Mouse (Mus musculus): ENCODE data around the gene Barx1.

The Barx1 gene

DNA sequence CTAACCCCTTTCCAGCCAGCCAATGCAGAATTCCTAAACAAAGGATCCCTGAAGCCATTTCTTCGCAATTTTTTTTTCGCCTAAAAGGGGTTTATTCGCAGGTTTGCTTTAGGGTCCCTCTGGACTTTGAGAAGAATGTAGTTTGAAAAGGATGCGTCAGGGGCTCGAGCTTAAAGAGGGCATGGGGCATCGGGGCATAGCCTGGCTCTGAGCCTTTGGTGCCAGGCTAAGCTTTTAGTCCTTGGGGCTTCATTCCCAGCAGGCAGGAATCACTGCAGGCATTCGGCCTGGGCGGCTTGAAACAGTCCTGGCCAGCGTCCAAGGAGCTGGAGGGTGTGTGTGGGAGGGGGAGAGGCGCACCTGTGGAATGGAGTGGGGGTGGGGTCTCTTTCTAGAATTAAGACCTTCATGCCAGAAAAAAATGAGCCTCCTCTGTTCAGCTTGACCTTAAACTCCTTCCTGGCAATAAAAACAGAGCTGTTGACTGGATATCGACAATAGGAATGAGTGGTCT lies 2.5 kb upstream of the Barx1 start:
- no peak for DNase-seq (ENCODE audit: low spot score)

DNA sequence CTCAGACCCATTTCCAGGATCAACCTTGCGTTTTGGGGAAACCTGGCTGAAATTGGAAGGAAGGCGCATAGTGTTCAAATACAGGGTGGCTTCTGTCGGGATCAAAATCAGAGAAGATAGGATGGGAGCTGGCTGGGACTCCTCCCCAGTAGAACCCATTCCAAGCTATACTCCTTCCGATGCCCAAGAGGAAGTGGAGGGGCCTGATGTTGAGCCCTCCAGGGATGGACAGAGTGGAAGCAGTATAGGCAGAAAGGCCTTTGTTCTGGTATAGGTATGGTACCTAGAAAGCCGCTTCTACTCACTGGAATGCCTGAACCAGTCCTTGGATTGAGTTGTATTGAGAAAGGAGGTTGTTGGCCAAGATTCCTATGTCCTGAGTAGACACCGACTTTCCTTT lies 2.1 kb upstream of the Barx1 start:
- DNase-seq (ENCODE audit: low spot score) = no peak

DNA sequence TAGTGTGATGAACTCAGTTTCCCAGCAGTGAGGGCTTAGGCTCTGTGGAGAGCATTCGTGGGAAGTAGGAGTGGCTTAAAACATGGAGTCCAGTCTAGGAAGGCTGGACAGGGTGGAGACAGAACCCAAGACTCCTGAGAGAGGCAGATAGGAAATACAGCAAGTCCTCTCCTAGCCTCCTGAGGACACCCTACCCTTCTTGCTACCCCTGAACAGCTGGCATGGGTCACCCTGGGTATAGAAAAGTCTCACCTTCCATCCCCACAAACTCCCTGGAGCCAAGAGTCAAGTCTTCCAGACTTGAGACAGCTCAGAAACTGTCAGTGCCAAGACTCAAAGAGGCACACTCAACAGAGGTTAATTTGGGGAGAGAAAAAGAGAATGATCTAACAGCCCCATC lies 1.2 kb upstream of the Barx1 start:
- no peak for DNase-seq (ENCODE audit: low spot score)

DNA sequence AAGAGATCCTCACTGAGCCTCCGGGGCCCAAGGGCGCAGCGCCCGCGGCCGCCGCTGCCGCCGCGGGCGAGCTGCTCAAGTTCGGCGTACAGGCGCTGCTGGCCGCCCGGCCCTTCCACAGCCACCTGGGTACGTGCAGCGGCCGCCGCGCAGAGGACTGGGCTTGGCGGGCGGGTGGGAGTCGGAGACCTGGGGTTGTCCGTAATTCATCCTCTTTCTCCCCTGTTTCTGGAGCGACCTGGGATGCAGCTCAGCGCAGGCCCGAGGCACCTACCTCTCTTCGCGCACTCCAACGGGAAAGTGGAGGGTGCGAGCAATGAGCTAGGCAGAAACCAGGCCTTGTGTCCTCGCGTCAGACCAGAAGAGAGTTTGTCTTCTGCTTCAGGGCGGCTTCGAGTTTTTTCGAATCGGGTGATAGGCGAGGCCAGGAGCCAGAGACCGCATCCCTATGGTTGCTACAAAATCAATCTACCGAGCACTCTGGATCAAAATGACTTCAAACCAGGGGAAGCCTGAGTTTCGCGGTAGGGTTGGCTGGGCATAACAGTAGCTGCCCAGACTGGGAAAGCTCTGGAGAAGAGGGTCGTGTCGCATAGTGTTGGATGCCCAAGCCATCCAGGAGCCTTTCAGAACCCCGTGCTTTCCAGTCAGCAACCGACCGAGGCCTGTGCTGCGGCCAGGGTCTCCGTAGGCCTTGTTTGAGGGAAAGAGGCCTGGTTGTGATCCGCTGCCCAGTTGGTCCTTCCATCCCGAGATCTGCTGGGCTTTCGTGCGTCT lies 601 bp downstream of the Barx1 start:
- no peak for DNase-seq (ENCODE audit: low spot score)

- DNase-seq (ENCODE audit: low spot score) = no peak
These were observed 1.2 kb downstream of the Barx1 start for GRCm38 (mm10) chr13:48663988-48664339.

DNA sequence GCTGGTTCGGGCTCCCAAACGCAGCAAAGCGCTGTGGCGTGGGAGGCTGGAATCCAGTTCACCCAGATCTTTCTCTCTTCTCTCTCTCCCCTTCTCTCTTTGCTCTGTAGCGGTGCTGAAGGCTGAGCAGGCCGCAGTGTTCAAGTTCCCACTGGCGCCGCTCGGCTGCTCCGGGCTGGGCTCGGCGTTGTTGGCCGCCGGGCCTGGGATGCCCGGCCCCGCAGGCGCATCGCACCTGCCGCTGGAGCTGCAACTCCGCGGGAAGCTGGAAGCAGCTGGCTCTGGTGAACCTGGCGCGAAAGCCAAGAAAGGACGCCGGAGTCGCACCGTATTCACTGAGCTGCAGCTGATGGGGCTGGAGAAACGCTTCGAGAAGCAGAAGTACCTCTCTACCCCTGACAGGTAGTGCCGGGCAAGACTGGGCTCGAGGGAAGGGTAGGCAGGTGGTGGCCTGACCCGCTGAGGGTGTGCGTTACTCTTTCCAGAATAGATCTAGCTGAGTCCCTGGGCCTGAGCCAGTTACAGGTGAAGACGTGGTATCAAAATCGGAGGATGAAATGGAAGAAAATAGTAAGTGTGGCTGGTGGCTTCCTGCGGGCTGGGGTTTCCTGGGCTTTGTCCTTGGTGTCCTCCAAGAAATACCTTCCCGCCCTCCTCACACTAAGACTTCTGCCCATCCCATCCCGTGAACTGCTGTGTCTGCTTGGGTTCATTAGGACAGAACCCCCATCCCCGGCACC lies 2.3 kb downstream of the Barx1 start:
- DNase-seq (ENCODE audit: low spot score) = no peak

- DNase-seq (ENCODE audit: low spot score) = peak; percentile 42
These were observed 3.1 kb downstream of the Barx1 start for GRCm38 (mm10) chr13:48665656-48666597.

DNA sequence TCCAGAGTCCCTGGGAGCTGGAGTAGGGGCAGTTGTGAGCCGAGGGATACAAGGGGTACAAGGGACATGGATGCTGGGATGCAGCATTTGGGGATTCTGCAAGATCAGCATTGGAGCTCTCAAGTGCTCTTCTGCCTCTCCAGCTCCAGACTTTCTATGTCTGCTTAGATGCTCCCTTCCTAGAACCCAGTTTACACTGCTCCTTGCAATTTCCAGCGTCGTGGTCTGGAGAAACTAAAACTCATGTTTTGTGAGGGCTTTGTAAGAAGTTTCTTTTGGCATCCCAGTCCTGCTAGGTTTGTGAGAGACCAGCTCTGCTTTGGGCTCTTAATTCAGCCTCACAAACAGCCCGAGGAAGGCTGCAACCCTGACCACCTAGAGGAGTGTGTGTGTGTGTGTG lies 4.7 kb downstream of the Barx1 start:
- no peak for DNase-seq (ENCODE audit: low spot score)

DNA sequence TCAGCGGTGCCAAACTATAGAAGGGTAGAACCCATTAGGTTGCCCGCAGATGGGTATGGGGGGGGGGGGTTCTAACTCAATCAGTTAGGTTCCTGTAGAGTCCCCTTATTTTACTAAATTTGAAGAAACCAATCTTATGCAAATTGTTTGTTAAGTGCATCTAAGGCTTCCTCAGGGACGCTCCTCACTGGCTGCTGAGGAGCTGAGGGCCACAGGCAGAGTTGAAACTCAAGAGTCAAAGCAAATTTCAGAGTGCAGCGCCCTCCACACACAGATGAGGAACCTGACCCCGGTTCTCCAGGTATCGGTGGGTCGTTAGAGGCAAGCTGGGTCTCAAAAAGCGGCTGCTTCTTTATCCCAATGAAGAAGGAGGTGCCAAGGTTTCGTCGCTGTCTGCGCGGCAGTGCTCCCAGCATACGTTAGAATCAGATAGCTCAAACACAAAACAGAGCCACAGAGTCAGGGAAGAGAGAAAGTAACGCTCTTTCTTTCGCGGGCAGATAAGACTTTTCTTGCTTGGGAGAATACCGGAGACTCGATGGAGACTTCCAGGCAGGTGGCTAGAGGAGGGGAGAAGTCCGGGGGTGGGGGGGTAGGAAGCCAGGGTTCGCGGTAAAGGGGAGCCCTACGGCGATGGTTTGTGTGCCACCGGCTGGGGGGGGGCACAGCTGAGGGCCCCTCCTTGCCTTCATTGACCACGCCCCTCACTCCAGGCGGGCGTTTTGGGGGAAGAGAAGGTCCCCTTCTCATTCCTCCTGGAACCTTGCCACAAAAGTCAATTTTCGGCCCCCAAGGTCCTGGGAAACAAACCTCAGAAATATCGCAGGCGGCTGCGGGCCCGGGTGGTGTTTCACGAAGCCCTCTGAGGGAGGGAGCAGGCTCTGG lies 5.5 kb downstream of the Barx1 start:
- DNase-seq (ENCODE audit: low spot score) = no peak

- peak; percentile 45 for DNase-seq (ENCODE audit: low spot score)
These were observed 6.3 kb downstream of the Barx1 start for GRCm38 (mm10) chr13:48668976-48669534.

DNA sequence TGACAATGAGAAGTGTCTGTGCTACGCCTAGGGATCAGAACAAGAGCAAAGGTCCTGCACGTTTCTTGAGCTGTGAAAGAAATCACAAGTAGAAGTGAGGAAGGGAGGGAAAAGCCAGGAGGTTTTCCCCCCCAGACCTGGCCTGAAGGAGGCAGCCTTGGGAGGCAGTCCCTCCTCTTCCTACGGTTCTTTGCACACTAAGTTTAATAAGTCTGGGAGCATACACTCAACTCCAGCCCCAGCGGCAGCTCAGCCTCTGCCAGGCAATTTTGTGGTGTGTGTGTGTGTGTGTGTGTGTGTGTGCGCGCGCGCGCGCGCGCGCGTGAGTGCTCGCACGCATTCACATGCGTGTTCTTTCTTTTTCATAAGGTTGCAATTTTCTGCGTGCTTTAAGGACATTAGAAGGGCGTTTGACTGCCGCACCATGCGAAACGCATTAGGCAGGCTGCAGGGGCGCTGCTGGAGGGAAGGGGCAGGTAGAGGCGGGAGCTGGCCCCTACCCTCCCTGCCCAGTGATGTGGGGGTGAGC lies 9.6 kb downstream of the Barx1 start:
- DNase-seq (ENCODE audit: low spot score) = no peak

GRCm38 (mm10) chr13:48674609-48675008 lies 11.8 kb downstream of the Barx1 start:
- no peak for DNase-seq (ENCODE audit: low spot score)

GRCm38 (mm10) chr13:48679351-48679750 lies 16.6 kb downstream of the Barx1 start:
- peak; percentile 57 for DNase-seq (ENCODE audit: low spot score)

GRCm38 (mm10) chr13:48686666-48687065 lies 23.9 kb downstream of the Barx1 start:
- peak; percentile 62 for DNase-seq (ENCODE audit: low spot score)

DNA sequence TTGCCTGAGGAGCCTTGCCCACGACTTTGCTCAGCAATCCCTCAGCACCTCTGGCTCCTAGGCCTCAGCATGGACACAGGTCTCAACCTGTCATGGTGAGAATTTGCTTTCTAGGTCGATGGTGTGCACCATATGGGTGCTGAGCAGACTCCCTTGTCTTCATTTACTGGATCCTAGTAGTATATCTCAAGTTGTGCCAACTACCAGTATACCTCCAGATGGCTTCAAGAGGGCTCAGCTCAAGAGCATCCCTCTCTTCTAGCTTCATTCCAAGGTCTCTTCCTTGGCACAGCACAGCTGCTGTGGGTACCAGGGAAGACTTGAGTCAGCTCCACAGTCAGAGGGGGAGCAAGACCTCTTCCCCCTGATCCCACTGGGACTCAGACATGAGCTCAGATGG lies 29.2 kb downstream of the Barx1 start:
- no peak for DNase-seq (ENCODE audit: low spot score)

DNA sequence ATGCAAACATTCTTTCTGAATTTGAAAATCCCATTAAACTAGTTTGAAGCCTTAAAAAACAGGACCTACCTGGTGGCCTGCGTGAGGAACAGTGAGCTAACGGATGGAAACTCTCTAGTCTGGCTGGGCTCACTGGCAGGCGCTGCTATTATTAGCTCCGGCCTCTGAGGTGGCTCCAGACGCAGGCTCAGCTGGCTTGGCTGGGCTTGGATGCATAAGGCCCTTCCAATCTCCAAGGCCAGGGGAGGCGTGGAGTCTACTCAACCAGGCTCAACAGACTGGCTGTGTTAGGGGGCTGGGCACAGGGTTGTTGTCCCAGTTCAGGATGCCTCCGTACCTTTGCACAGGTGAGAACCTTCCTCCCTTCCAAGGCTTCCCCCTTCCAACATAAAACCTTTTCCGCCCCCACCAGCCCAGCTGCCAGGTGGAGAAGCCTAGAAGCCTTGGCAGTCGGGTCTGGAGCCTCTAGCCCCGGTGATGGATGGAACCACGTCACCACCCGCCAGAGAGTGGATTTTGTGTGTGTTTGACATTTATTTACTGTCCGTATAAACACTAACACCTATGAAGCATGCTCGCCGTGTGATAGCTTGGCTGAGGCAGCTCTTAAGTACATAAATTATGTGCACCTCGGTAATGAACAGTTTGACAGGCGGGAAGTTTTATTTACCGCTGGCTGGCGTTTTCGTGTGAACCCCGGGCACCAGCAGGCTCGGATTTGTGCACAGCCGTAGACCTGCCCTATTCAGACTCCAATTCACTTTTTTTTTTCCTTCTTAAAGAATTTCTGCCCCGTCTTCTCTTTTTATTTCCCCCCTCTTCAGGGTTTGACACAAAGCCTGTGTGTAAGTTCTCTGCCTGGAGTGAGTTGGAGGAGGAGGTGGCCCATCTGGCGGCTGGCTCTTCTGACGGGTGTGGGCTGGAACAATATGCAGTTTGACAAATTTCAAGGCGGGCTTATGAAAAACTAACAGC lies 31.6 kb downstream of the Barx1 start:
- DNase-seq (ENCODE audit: low spot score) = no peak

DNA sequence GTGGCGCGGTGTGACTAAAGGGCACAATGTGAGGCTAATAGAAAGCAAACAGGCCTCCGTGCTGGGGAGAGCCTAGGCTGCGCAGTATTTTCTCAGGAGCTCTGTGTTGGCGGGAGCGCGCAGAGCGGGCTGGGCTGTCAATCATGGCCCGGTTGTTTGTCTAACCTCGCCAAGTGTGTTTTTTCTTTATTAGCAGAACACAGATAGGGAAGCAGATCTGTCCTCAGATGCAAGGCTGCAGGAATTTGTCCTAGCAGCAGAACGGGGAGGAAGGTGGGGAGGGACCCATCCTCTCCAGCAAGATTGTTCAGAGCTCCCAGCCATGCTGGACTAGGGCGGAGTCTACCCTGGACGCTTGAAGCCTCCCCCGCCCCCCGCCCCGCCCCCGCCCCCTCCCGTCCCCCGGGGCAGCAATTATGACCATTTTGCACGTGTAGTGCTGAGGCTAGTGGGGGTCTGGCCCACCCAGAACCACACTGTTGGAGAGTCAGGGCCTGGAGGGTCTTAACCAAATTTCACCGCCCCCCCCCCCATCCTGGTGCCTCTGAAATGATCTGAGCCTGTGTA lies 43.7 kb downstream of the Barx1 start:
- peak; percentile 51 for DNase-seq (ENCODE audit: low spot score)

DNA sequence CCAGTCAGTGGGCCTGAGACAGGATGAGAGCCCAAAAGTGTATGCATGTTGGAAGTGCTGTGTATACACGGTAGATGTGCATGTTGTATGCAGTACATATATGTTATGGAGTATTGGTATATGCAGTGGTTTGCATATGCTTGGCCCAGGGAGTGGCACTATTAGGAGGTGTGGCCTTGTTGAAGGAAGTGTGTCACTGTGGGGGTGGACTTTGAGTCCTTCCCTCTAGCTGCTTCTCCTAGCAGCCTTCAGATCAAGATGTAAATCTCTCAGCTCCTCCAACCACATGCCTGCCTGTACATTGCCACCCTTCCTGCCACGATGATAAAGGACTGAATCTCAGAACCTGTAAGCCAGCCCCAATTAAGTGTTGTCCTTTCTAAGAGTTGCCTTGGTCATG lies 49.9 kb downstream of the Barx1 start:
- DNase-seq (ENCODE audit: low spot score) = no peak

- peak; percentile 27 for DNase-seq (ENCODE audit: low spot score)
These were observed 53.3 kb downstream of the Barx1 start for GRCm38 (mm10) chr13:48716075-48716474.

All from retina, embryonic 14.5 days (tissue).